Mouse (Mus musculus): ENCODE measurements around the gene Galnt2.

DNA sequence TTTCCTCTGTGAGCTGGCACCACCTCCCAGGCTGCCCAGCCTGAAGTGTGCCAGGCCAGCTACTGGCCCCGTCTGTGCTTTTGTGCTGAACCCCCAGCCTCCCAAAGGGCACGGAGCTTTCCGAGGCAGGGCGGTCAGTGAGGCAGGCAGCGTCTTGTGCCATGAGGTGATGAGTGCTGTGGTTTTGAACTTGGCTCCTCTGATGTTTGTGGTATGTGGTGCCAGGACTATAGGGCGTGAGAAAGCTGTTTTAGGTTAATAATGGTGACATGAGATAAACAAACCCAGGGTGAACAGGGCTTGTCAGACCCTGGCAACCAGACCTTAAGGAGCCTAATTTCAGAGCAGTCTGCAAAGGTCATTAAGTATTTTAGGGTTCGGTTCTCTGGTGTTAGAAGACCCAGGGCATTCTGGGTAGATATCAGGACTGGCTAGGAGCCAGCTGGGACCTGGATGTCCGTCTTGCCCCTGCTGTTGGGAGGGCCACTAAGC is 86.0 kb downstream of the Galnt2 start:
- no peak for TF ChIP-seq POLR2A (IDR thresholded peaks at IDR 0.05; ENCODE audit: low read depth, low read length)
- no peak for TF ChIP-seq CTCF (conservative IDR thresholded peaks at IDR 0.05 in 1 of 2, IDR thresholded peaks at IDR 0.05 in 1 of 2; ENCODE audit: low read depth in 2 of 2, low read length in 2 of 2)
- no peak for TF ChIP-seq TCF12 (IDR thresholded peaks at IDR 0.05; ENCODE audit: low read depth, low read length)
- no peak for TF ChIP-seq E2F4 (IDR thresholded peaks at IDR 0.05; ENCODE audit: insufficient replicate concordance, low read depth, low read length)
- no peak for TF ChIP-seq USF1 (IDR thresholded peaks at IDR 0.05; ENCODE audit: low read depth, low read length)
- TF ChIP-seq EP300 (IDR thresholded peaks at IDR 0.05; ENCODE audit: low read length) = no peak

Measured in CH12.LX (cell line).